Mouse (Mus musculus) lung, adult 2 months (tissue): Measurements from ENCODE around the gene Pmpcb. TPM values are rescaled to one million over a fixed set of nuclear protein-coding genes. Genes with fewer than 3 reads are reported as not detected.
"Not testable (repeated sequence)": the region's sequence is repeated elsewhere in the genome, so short reads cannot be mapped to it uniquely, and the experiment has no call there.

Experiments
- DNase-seq: peaks from one replicate; pipeline ENCODE4 v3.0.0; 2022
- H3K4me1 ChIP-seq: fragments of 200-500 bp; 2 replicates; pipeline ENCODE4 v1.6.1; 2011; ENCODE audit warnings: low read length; ENCODE audit not compliant: control insufficient read depth, insufficient read depth
- H3K4me3 ChIP-seq: fragments of 200-500 bp; replicated peaks from 2 replicates; pipeline ENCODE3; 2011; ENCODE audit warnings: low read depth, mild to moderate bottlenecking, control low read depth, low read length; ENCODE audit errors: extremely low read depth
- CTCF ChIP-seq: fragments of 200-500 bp; IDR thresholded peaks from 2 replicates; pipeline ENCODE4 v1.5.1; 2011; ENCODE audit warnings: mild to moderate bottlenecking, low read length, control low read depth; ENCODE audit not compliant: insufficient read depth
- POLR2A ChIP-seq: fragments of 200-500 bp; IDR thresholded peaks from 2 replicates; pipeline ENCODE4 v1.6.1; 2011; ENCODE audit warnings: low read depth, mild to moderate bottlenecking, control low read depth, low read length, borderline replicate concordance; ENCODE audit errors: extremely low read depth
- WGBS: fragments of 180-500 bp; shearing (Covaris S2); methylation state at CpG from one replicate; pipeline ENCODE4 v1.1.7; 2018; 5-methylcytosine and 5-hydroxymethylcytosine counted together
- polyA plus RNA-seq: library from polyadenylated mRNA; depleted of rRNA; stranded (reverse); fragments of >200 nt; gene quantifications from 2 replicates; pipeline ENCODE4 v1.2.3, GENCODE M21; 2012

Pmpcb gene
- polyA plus RNA-seq, 1 experiment, result 25.4 TPM

DNA sequence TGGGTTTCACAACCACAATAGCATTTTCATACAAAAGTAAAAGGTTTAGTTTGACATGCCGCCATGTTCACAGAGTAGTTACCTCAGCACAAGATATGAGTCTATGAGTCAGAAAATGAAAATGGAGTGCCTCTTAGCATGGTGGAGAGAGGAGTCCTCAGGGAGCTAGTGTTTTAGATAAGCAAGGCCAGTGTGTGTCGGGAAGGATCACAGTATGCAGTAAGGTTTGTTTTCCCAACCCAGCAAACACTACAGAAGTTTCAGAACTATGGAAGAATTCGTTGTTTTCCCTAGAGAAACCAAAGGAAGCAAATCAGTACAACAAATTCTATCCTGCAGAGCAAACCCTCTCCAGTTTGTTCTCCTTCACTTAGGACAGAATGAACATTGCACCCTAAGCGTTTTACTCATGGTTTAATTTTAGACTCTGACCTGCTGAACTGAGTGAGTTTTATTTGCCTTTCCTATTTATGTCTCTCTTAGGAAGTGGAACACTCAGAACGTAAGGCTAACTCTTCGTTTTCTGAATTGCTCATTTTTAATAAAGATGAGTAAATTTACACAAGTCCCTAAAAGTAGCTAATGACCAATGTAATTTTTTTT lies 34.0 kb upstream of the Pmpcb start:
- H3K4me3 ChIP-seq, result no peak overlapping the region
- WGBS, result 56% methylated on average over 6 of the region's 6 CpGs
- TF ChIP-seq CTCF (no peak), POLR2A (no peak)
- DNase-seq, result no peak
- no peaks in the 10 kb centered on the region; the same call in 1 of the 2 replicates for H3K4me1 ChIP-seq

DNA sequence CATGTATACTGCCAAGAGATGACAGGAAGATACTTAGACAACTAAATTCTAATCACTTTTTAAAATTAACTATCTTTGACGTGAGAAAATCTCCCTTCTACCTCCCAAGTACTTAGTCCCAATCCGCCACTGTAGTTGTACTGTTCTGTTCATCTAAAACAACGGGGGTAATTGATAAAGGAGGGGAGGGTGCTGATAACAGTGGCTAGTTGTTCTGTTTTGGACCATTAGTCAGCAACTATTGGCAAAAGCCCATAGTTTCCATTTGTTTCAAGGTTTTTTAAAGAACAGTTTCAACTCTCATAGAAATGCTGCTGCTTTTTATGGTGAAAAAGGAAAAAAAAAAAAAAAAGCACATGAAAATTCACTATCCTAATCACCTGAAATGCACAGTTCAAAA lies 33.2 kb upstream of the Pmpcb start:
- TF ChIP-seq CTCF, result no peak
- TF ChIP-seq POLR2A, result no peak
- no peak for DNase-seq
- 77% methylated on average over 3 of the region's 3 CpGs for WGBS
- H3K4me3 ChIP-seq, result no peak overlapping the region
- H3K4me1 ChIP-seq, result no peaks in the 10 kb centered on the region; the same call in 1 of the 2 replicates

DNA sequence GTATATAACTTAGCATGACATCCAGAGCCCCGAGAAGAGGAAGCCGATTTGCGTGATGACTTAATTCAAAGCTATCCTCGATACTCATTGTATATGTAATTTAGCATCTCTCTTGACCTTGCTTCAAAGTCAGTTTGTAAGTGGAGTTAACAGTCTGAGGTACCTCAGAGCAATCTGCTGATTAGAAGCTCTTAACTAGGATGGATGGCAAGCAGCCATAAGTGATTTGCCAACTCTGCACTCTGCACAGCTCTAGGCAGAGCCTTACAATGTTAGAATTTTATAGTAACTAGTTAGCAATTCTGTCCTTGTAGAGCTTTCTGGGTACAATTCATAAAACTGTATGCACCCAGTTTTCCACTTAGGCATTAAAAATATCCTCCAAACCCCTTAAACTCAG lies 30.4 kb upstream of the Pmpcb start:
- TF ChIP-seq CTCF (no peak), POLR2A (no peak)
- WGBS, result 80% methylated on average over 4 of the region's 4 CpGs
- no peak for DNase-seq
- no peak overlapping the region for H3K4me3 ChIP-seq
- no peaks in the 10 kb centered on the region; the same call in 1 of the 2 replicates for H3K4me1 ChIP-seq

DNA sequence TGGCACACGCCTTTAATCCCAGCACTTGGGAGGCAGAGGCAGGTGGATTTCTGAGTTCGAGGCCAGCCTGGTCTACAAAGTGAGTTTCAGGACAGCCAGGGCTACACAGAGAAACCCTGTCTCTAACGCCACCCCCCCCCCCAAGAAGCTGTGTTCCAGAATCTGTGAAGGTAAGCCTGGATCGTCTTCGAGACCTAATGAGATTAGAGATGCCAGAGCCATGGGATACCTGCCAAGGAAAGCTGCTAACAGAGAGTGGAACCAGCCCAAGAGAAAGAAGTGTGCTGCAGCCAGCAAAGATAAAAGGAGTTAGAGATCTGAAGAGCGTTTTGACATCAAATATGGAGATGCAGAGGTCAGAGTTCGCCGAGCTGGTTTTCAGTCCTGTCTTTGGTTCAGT lies 28.9 kb upstream of the Pmpcb start:
- not testable (repeated sequence) for DNase-seq, H3K4me3 ChIP-seq, H3K4me1 ChIP-seq
- WGBS, result 84% methylated on average over 8 of the region's 8 CpGs

DNA sequence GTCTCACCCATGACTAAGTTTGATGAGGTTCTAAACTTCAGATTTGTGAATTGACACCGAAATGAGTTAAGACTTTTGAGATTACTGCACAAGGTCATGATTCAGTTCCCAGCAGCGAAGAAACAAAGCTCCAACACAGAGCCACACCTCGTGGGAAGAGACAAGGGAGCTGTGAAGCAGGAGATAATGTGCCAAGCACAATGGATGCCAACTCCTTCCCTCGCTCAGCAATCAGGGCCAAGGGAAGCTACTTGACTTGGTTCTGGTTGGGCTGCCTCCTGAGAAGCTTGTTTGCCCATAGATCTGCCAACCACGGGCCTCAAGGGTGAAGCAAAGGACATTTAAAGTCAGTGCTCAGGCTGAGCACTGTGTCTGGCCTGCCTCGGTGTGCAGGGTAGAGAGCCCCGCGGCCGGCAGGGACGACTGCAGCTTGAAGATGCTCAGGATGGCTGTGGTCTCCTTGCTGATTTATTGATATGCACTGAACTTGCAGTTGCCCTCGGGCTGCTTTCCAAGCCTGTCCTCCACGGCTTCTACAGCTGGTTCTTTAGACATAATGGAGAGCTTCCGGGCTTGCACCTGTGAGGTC lies 24.7 kb upstream of the Pmpcb start:
- DNase-seq, result no peak
- no peak for TF ChIP-seq POLR2A
- TF ChIP-seq CTCF, result no peak
- H3K4me1 ChIP-seq, result no peaks in the 10 kb centered on the region
- WGBS, result 59% methylated on average over 13 of the region's 13 CpGs
- no peak overlapping the region for H3K4me3 ChIP-seq

DNA sequence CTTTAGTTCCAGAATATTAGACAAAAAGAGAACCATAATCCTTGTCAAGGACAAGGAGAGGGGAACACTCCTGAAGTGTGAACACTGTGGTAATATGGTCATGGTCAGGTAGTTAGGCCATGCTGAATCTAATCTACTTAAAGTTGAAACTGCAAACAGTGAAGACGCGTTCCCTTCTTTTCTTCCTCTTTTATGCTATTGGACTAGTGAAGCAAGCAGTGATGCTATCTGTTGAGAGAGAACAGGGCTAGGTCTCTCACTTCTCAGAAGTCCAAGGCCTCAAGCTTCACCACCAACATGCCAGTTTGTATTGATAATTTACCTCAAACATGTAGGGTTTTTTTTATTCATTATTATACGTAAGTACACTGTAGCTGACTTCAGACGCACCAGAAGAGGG lies 22.5 kb upstream of the Pmpcb start:
- no peak for TF ChIP-seq POLR2A
- no peak for TF ChIP-seq CTCF
- 90% methylated on average over 4 of the region's 4 CpGs for WGBS
- no peak overlapping the region for H3K4me3 ChIP-seq
- DNase-seq, result no peak
- H3K4me1 ChIP-seq, result no peaks in the 10 kb centered on the region

DNA sequence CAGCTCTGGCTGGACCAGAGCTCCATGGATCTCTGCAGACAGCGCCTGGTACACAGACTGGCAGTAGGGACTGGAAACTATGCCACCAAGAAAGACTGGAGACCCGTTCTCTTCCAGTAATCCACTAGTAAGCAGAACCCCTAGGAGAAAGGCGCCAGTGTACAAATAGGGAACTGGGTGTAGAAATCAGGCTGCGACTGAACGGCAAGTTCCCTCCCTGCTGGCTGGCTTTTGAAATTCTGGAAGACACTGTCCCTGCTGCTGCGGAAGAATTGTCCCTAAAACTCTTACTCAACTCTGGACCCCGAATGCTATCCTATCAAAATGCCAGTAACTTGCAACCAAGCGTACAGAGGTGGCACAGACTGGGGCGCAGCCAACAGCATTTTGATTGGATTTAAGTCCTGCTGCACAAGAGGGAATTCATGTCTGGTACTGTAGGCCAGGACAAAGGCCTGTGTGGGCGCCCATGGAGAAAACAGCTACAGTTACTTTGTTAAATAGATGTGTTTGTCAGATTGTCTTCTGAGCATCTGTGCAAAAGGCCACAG lies 19.7 kb upstream of the Pmpcb start:
- no peaks in the 10 kb centered on the region for H3K4me1 ChIP-seq
- no peak overlapping the region for H3K4me3 ChIP-seq
- TF ChIP-seq CTCF (no peak), POLR2A (no peak)
- no peak for DNase-seq
- WGBS, result 86% methylated on average over 10 of the region's 10 CpGs

DNA sequence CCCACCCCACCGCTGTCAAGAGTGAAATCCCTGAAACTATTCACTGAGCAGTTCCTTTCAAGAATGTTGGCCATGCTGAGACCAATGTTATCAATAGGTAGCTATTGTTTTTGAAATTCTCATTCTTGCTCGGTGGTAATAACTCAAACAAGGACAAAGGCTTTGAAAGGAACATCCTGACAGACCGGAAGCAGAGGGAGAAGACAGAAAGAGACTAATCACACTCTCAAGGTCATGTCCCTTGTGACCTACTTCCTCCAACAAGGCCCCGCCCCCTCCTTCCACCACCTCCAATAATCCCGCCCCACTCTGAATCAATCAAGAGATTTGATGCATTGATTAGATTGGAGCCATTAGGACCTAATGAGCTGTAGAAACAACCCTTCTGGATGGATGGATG lies 18.4 kb upstream of the Pmpcb start:
- Histone ChIP-seq H3K4me3 (no peak overlapping the region), H3K4me1 (no peaks in the 10 kb centered on the region)
- DNase-seq, result no peak
- TF ChIP-seq POLR2A (no peak), CTCF (no peak)
- 75% methylated on average over 5 of the region's 5 CpGs for WGBS

DNA sequence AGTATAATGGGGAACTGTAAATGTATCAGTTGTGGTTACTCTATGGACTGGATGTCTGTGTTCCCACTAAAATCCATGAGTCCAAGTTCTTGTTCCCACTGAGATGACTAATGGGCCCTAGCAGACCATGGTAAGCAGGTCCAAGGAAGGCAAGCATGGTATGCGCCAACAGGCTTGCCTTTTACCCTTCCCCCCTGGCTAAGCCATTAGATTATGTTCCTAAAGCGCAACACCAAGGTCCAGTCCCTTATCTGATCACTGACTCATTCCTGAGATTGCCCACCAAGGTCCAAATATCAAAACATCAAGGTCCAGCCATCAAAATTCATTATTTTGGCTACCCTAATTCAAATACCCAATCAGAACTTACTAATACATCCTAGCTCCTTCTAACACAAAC lies 17.7 kb upstream of the Pmpcb start:
- DNase-seq, result no peak
- Histone ChIP-seq H3K4me1 (no peaks in the 10 kb centered on the region), H3K4me3 (no peak overlapping the region)
- 96% methylated on average over 2 of the region's 2 CpGs for WGBS
- TF ChIP-seq POLR2A (no peak), CTCF (no peak)

DNA sequence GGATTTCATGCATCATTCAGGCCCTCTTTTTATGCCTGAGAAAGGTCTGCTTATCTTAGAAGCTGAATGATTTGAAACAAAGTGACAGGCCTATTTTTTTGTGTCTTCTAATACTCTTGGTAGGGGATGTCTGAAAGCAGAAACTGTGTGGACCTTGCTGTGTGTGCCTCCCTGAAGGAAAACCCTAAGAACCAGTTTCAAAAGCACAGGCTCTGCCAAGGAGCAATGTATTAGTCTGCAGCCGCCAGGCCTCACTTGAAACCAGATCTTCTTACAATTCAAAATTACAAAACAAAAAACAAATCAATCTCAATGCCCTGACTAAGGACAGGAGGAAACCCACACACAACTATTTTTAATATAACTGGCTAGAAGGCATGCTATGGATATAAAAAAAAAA lies 12.5 kb upstream of the Pmpcb start:
- TF ChIP-seq POLR2A (no peak), CTCF (no peak)
- 50% methylated on average over 1 of the region's 1 CpGs for WGBS
- Histone ChIP-seq H3K4me3 (no peak overlapping the region), H3K4me1 (no peaks in the 10 kb centered on the region)
- DNase-seq, result no peak

DNA sequence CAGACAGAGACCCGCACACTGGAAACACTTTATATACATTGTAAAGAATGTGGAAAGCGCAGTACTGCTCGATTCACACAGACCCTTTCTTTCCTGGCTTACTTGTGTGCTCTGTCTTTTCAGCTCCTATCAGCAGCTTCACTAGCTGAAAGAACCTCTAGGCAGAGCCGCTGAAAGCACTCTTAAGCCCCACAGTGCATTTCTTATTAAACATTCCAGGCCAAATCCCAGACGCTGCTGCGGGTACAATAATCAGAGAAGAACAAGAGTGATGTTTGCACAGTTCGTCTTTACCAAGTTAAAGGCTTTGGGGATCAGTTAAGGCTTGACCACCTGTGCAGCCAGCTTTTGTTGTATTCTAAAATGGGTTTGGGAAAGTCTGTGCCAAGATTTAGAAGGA lies 12.1 kb upstream of the Pmpcb start:
- TF ChIP-seq POLR2A, result no peak
- H3K4me1 ChIP-seq, result no peaks in the 10 kb centered on the region
- DNase-seq, result no peak
- WGBS, result 53% methylated on average over 7 of the region's 7 CpGs
- H3K4me3 ChIP-seq, result no peak overlapping the region
